Mouse (Mus musculus) erythroblast, adult 5-6 weeks (primary cell): ENCODE data around the gene Rbfox3. TPM values are rescaled to one million over a fixed set of nuclear protein-coding genes. Genes with fewer than 3 reads are reported as not detected.

ENCODE experiments used
- ATAC-seq: replicated peaks from 2 replicates; pipeline ENCODE4 v1.8.0; 2016; ENCODE audit warnings: moderate number of reproducible peaks, mild to moderate bottlenecking, moderate TSS enrichment, inconsistent platforms; ENCODE audit not compliant: poor library complexity, low FRiP score, severe bottlenecking
- total RNA-seq, 2 experiments: library from RNA; stranded (forward) in 1 of 2; stranded (reverse) in 1 of 2; fragments of 150-400 nt in 1 of 2; fragments of 200-764, 138-1000 nt in 1 of 2; gene quantifications; 2 replicates each; pipeline versions ENCODE4 v1.2.3 to v1.2.4; 2015 to 2017; ENCODE audit warnings: low replicate concordance in 2 of 2

Gene Rbfox3
- total RNA-seq, 2 experiments from 2014 or later, result not detected

- ATAC-seq, result no peak
Observed at GRCm38 (mm10) chr11:118773076-118773583, 138.3 kb downstream of the Rbfox3 start.

GRCm38 (mm10) chr11:118771358-118771757, 140.0 kb downstream of the Rbfox3 start:
- ATAC-seq, result no peak

- no peak for ATAC-seq
Observed at GRCm38 (mm10) chr11:118770789-118771188, 140.6 kb downstream of the Rbfox3 start.

- ATAC-seq, result no peak
Observed at GRCm38 (mm10) chr11:118769542-118769941, 141.9 kb downstream of the Rbfox3 start.

- no peak for ATAC-seq
Observed at GRCm38 (mm10) chr11:118768441-118768840, 143.0 kb downstream of the Rbfox3 start.

GRCm38 (mm10) chr11:118767411-118767810, 144.0 kb downstream of the Rbfox3 start:
- ATAC-seq, result no peak

- no peak for ATAC-seq
Observed at GRCm38 (mm10) chr11:118760296-118760988, 151.0 kb downstream of the Rbfox3 start.

- no peak for ATAC-seq
Observed at GRCm38 (mm10) chr11:118759228-118759627, 152.2 kb downstream of the Rbfox3 start.

- no peak for ATAC-seq
Observed at GRCm38 (mm10) chr11:118758277-118758990, 153.0 kb downstream of the Rbfox3 start.

GRCm38 (mm10) chr11:118757488-118757887, 153.9 kb downstream of the Rbfox3 start:
- ATAC-seq, result no peak

- no peak for ATAC-seq
Observed at GRCm38 (mm10) chr11:118755003-118755402, 156.4 kb downstream of the Rbfox3 start.

- no peak for ATAC-seq
Observed at GRCm38 (mm10) chr11:118754535-118754934, 156.9 kb downstream of the Rbfox3 start.

GRCm38 (mm10) chr11:118751879-118752616, 159.3 kb downstream of the Rbfox3 start:
- ATAC-seq, result no peak

- no peak for ATAC-seq
Observed at GRCm38 (mm10) chr11:118750745-118751330, 160.6 kb downstream of the Rbfox3 start.

GRCm38 (mm10) chr11:118749541-118749940, 161.9 kb downstream of the Rbfox3 start:
- no peak for ATAC-seq

- ATAC-seq, result no peak
Observed at GRCm38 (mm10) chr11:118748622-118749021, 162.8 kb downstream of the Rbfox3 start.

- ATAC-seq, result no peak
Observed at GRCm38 (mm10) chr11:118745279-118745678, 166.1 kb downstream of the Rbfox3 start.

- no peak for ATAC-seq
Observed at GRCm38 (mm10) chr11:118744782-118745181, 166.6 kb downstream of the Rbfox3 start.

- ATAC-seq, result no peak
Observed at GRCm38 (mm10) chr11:118742762-118743161, 168.6 kb downstream of the Rbfox3 start.

GRCm38 (mm10) chr11:118741262-118741661, 170.1 kb downstream of the Rbfox3 start:
- ATAC-seq, result no peak
